Mouse (Mus musculus) kidney, embryonic 14.5 days (tissue): Measurements from ENCODE around the gene Ttll6. TPM values are rescaled to one million over a fixed set of nuclear protein-coding genes. Genes with fewer than 3 reads are reported as not detected.
A peak's percentile ranks its signal among the peaks of the same experiment; 100 is the strongest.

Experiments
- ATAC-seq: fragments of 200-750 bp; cut with Nextera tagmentation; 2 replicates; pipeline ENCODE4 v1.8.0; 2017; ENCODE audit warnings: moderate number of reproducible peaks, mild to moderate bottlenecking, moderate TSS enrichment, moderate library complexity; ENCODE audit not compliant: low FRiP score, low TSS enrichment
- H3K27ac ChIP-seq: fragments of 300-500 bp; sonication (generic); 2 replicates; pipeline ENCODE4 v1.5.1; 2014; ENCODE audit warnings: low read depth, mild to moderate bottlenecking, low read length, moderate library complexity, mixed read lengths
- H3K27me3 ChIP-seq: fragments of 300-500 bp; sonication (generic); 2 replicates; pipeline ENCODE4 v1.6.1; 2014; ENCODE audit warnings: mild to moderate bottlenecking, low read length; ENCODE audit not compliant: control insufficient read depth, insufficient read depth
- H3K36me3 ChIP-seq: fragments of 300-500 bp; sonication (generic); 2 replicates; pipeline ENCODE4 v1.6.1; 2014; ENCODE audit warnings: low read length, mixed read lengths; ENCODE audit not compliant: control insufficient read depth, insufficient read depth
- H3K4me1 ChIP-seq: fragments of 300-500 bp; sonication (generic); 2 replicates; pipeline ENCODE4 v1.6.1; 2014; ENCODE audit warnings: low read length, mixed read lengths; ENCODE audit not compliant: control insufficient read depth, insufficient read depth
- H3K4me2 ChIP-seq: fragments of 300-500 bp; sonication (generic); replicated peaks from 2 replicates; pipeline ENCODE4 v1.6.1; 2014; ENCODE audit warnings: low read depth, mild to moderate bottlenecking, low read length
- H3K4me3 ChIP-seq: fragments of 300-500 bp; sonication (generic); 2 replicates; pipeline ENCODE4 v1.5.1; 2014; ENCODE audit warnings: mild to moderate bottlenecking, low read length
- H3K9ac ChIP-seq: fragments of 300-500 bp; sonication (generic); 2 replicates; pipeline ENCODE4 v1.6.1; 2014; ENCODE audit warnings: low read depth, mild to moderate bottlenecking, low read length, moderate library complexity
- H3K9me3 ChIP-seq: fragments of 300-500 bp; sonication (generic); 2 replicates; pipeline ENCODE4 v1.6.1; 2016; ENCODE audit warnings: low read length; ENCODE audit not compliant: control insufficient read depth
- WGBS: fragments of 180-500 bp; shearing (Covaris S2); extraction: QIAGEN DNeasy Blood & Tissue Kit; methylation state at CpG from one replicate; pipeline ENCODE4 v1.1.7; 2014; 5-methylcytosine and 5-hydroxymethylcytosine counted together
- polyA plus RNA-seq: library from polyadenylated mRNA; unstranded; fragments of >200 nt; fragmentation: Nextera tagmentation; extraction: Ambion mirVana; gene quantifications from 2 replicates; pipeline ENCODE4 v1.2.1, GENCODE M21; 2014

Gene Ttll6
- polyA plus RNA-seq, 1 experiment from 2014 or later, result not detected

DNA sequence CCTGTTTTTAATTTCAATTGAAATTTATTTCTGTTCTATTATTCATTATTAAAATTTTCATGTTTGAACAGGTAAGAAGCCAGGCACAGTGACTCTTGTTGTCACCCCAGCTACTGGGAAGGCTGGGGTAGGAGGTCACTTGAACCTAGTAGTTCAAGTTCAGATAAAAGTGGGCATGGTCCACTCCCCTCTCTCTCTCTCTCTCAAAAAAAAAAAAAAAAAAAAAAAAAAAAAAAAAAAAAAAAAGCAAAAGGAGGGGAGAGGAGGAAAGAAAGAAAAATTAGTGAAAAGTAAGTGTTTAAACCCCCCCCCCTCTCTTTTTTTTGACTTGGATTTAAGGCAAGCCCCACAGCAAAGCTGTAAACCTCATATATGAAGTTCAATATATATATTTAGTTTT is 50.6 kb downstream of the Ttll6 start:
- no peak overlapping the region for H3K4me2 ChIP-seq
- no peaks in the 10 kb centered on the region for H3K36me3 ChIP-seq
- no peak overlapping the region for H3K9ac ChIP-seq
- H3K9me3 ChIP-seq, result peaks cover 2% of the 10 kb centered on the region; the same call in 1 of the 2 replicates
- no peak overlapping the region for H3K4me3 ChIP-seq
- H3K27ac ChIP-seq, result no peak overlapping the region
- no peaks in the 10 kb centered on the region for H3K4me1 ChIP-seq
- peaks cover 96% of the 10 kb centered on the region for H3K27me3 ChIP-seq
- ATAC-seq, result no peak

DNA sequence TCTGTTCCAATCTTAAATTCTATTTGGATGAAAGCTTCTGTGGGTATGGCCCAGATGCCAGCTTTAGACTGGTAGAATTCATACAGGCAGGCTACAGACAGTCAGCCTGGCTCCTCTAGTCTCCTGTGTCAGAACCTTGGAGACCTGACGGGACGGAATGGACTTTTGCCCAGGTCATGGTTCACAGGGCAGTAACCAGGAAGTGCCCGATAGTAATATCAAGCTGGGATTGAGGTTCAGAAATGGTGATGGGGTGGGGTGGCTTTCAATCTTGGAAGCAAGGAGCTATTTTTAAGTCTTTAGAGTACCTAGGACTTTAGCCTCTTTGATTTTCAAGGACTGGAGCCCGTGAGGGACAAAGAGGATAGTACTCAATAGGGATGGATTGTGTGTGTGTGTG is 53.7 kb downstream of the Ttll6 start:
- Histone ChIP-seq H3K36me3 (no peaks in the 10 kb centered on the region), H3K9me3 (peaks cover 2% of the 10 kb centered on the region; the same call in 1 of the 2 replicates), H3K9ac (no peak overlapping the region), H3K27ac (no peak overlapping the region), H3K4me1 (0 out of 2 replicates have a peak, but pooled peaks cover 4% of the 10 kb centered on the region), H3K27me3 (peaks cover 99% of the 10 kb centered on the region), H3K4me3 (no peak overlapping the region), H3K4me2 (no peak overlapping the region)
- no peak for ATAC-seq
- 5% methylated on average over 4 of the region's 4 CpGs for WGBS

DNA sequence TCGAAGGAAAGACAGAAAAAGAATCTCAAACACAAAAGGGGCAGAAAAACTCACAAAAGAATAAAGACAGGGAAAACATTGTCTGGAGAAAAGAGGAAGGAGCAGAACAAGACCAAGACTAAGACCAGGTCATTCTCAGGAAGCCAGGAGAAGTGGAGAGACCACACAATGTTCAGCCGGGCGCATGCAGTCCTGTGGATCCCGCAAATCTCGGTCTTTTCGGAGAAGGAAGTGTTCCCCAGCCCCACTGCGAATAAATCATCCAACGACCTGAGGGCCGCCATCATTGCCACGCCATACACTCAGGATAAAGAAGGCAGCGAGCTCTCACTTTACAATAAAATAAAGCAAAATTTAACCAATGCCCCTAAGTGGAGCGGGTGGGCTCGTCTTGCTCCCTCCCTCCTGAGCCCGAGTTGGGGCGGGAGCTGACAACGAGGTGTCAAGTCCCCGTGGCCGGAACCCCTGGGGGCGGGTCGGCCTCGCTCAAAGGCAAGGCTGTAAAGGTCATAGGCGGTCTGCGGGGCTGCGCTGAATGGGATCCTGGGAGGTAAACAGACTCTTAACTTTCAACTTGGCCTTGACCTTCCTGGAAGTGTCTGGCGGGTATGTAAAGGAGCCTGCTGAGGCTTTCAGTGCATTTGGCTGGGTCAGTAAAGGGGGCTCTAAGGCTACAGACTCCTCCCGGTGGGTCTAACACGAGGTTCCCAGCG is 56.4 kb downstream of the Ttll6 start:
- no peak for ATAC-seq
- H3K4me2 ChIP-seq, result no peak overlapping the region
- H3K27me3 ChIP-seq, result peaks cover 99% of the 10 kb centered on the region
- H3K27ac ChIP-seq, result no peak overlapping the region
- no peaks in the 10 kb centered on the region for H3K36me3 ChIP-seq
- no peaks in the 10 kb centered on the region for H3K9me3 ChIP-seq
- no peak overlapping the region for H3K9ac ChIP-seq
- H3K4me1 ChIP-seq, result 0 out of 2 replicates have a peak, but pooled peaks cover 4% of the 10 kb centered on the region
- 2% methylated on average over 28 of the region's 28 CpGs for WGBS
- 0 out of 2 replicates have a peak overlapping the region, but pooled peaks have one; percentile 3 for H3K4me3 ChIP-seq

DNA sequence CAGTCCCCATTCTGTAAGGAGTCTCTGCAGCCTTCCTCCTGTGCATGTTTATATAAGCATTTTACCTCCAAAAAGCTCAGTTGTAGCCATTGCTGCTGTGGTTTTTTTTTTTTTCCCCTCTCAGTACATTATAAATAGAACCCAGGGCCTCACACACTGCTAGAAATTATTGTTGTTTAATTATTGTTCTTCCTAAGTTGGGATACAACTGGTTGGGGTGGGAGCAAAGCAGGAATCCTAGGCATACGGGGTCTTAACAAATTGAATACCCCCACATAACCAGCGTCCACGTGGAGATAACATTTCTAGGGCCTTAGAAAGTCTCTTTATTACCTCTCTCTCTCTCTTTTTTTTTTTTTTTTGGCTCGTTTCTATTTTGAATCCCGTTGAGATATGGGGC is 57.5 kb downstream of the Ttll6 start:
- no peaks in the 10 kb centered on the region for H3K9me3 ChIP-seq
- WGBS, result 2% methylated on average over 5 of the region's 5 CpGs
- no peaks in the 10 kb centered on the region for H3K36me3 ChIP-seq
- H3K27me3 ChIP-seq, result peaks cover 99% of the 10 kb centered on the region
- no peak overlapping the region for H3K4me2 ChIP-seq
- H3K27ac ChIP-seq, result no peak overlapping the region
- ATAC-seq, result no peak
- no peak overlapping the region for H3K4me3 ChIP-seq
- no peak overlapping the region for H3K9ac ChIP-seq
- 0 out of 2 replicates have a peak, but pooled peaks cover 4% of the 10 kb centered on the region for H3K4me1 ChIP-seq

DNA sequence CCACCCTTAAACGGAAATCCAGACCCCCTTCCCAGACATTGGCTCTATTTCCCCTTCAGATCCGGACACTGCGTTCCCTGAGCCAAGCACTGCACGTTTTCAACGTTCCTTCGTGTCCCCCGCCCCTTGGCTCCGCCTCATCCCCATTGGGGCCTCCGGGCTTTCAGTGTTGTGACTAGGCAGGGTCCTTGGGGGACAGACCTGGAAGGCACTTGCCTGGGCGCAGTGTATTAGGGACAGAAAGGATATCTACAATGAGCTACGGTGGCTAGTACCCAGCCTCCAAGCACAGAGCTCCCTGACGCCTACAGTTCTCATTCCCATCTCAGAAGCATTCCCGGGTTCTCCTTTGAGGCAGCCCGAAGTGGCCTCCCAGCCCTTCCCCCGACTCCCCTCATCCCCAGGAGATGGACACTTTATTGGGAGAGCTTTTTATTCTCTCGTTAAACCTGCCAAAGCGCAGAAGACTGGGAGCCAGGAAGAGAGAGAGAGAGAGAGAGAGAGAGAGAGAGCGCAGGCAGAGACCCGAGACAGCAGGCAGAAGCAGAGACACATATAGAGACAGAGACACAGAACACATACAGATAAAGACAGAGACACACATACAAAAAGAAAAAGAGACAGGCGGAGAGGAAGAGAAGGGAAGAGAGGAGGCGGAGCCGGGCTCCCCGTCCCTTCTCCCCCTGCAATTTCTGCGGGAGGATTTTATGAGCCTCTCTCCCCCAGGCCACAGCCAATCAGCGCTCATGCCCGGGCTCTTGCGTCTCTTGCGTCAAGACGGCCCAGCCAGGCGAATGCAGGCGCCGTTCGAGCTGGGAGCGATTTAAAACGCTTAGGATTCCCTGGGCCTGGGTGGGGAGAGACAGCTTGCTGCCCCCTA is 60.2 kb downstream of the Ttll6 start, which contains the start of gene Hoxb13:
Gene Hoxb13 (plus strand): TSS at position 796 of the 880 bp plus-strand sequence.
- H3K9me3 ChIP-seq, result no peaks in the 10 kb centered on the region
- 1% methylated on average over 35 of the region's 35 CpGs for WGBS
- H3K27me3 ChIP-seq, result peaks cover 99% of the 10 kb centered on the region
- H3K36me3 ChIP-seq, result no peaks in the 10 kb centered on the region
- ATAC-seq, result no peak
- H3K4me1 ChIP-seq, result 0 out of 2 replicates have a peak, but pooled peaks cover 4% of the 10 kb centered on the region
- H3K4me3 ChIP-seq, result peak within 1 kb of the TSS; percentile 21
- no peak within 1 kb of the TSS for H3K9ac ChIP-seq
- H3K27ac ChIP-seq, result no peak within 1 kb of the TSS
- H3K4me2 ChIP-seq, result peak within 1 kb of the TSS; percentile 26; the same call in 1 of the 2 replicates

DNA sequence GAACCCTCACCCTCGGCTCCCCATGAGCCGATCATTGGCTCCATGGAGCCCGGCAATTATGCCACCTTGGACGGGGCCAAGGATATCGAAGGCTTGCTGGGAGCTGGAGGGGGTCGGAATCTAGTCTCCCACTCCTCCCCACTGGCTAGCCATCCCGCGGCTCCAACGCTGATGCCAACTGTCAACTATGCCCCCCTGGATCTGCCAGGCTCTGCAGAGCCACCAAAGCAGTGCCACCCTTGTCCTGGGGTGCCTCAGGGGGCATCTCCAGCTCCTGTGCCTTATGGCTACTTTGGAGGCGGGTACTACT is 60.8 kb downstream of the Ttll6 start:
- Histone ChIP-seq H3K36me3 (no peaks in the 10 kb centered on the region), H3K27me3 (peaks cover 99% of the 10 kb centered on the region), H3K4me2 (peak overlapping the region; percentile 26; the same call in 1 of the 2 replicates), H3K4me1 (0 out of 2 replicates have a peak, but pooled peaks cover 4% of the 10 kb centered on the region), H3K9ac (no peak overlapping the region), H3K9me3 (no peaks in the 10 kb centered on the region), H3K27ac (no peak overlapping the region), H3K4me3 (peak overlapping the region; percentile 21)
- no peak for ATAC-seq
- 1% methylated on average over 9 of the region's 10 CpGs for WGBS

DNA sequence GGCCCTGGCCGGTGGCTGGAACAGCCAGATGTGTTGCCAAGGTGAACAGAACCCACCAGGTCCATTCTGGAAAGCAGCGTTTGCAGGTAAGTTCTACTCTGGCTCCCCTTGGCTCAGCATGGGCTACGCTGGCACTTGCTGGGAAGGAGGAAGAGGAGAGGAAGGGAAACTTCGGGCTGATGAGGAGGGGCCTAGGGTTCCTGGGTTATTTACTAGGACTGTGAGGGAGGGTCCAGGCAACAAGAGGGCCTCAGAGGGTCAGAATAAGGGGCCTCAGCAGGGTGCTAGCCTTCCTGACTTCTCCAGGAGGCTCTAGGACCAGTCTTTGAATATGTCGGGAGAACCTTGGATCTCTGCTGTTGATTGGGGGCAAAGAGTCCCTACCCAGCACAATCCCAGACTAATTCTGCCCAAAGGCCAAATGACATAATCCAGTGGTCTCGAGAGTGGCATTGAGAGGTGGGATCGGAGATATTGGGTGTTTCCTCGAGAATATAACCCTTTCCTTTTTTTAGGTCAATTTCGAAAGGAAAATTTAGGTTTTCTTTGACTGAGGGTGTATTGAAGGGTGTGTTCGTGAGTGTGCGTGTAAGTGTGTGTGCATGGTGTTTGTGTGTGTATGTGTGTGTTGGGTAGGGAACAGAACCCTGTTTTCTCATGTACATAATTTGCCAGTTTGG is 61.5 kb downstream of the Ttll6 start:
- ATAC-seq, result no peak
- H3K4me1 ChIP-seq, result 0 out of 2 replicates have a peak, but pooled peaks cover 2% of the 10 kb centered on the region
- no peaks in the 10 kb centered on the region for H3K36me3 ChIP-seq
- peaks cover 100% of the 10 kb centered on the region for H3K27me3 ChIP-seq
- 6% methylated on average over 11 of the region's 11 CpGs for WGBS
- no peak overlapping the region for H3K4me2 ChIP-seq
- no peak overlapping the region for H3K27ac ChIP-seq
- no peaks in the 10 kb centered on the region for H3K9me3 ChIP-seq
- H3K9ac ChIP-seq, result no peak overlapping the region
- no peak overlapping the region for H3K4me3 ChIP-seq

DNA sequence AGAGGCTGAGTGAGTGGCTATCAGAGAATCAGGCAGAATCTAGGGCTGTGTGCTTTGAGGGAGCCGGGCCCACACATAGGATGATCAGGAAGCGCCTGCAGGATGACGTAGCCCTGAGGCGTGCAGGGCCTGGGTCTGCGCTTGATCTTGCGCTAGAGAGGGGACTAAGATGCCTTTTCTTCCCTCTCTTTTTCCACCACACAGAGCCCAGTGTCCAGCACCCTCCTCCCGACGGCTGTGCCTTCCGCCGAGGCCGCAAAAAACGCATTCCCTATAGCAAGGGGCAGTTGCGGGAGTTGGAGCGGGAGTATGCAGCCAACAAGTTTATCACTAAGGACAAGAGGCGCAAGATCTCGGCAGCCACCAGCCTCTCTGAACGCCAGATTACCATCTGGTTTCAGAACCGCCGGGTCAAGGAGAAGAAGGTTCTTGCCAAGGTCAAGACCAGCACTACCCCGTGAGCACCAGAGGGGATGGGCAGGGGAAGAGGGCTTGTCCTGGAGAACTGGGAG is 62.2 kb downstream of the Ttll6 start:
- Histone ChIP-seq H3K9ac (no peak overlapping the region), H3K4me1 (no peaks in the 10 kb centered on the region), H3K4me3 (no peak overlapping the region), H3K9me3 (no peaks in the 10 kb centered on the region), H3K4me2 (no peak overlapping the region), H3K36me3 (no peaks in the 10 kb centered on the region), H3K27me3 (peaks cover 100% of the 10 kb centered on the region), H3K27ac (no peak overlapping the region)
- WGBS, result under 1% methylated on average over 20 of the region's 20 CpGs
- ATAC-seq, result no peak
